14 mouse cellular contexts compared by ENCODE assay signal in the genomic region with DNA sequence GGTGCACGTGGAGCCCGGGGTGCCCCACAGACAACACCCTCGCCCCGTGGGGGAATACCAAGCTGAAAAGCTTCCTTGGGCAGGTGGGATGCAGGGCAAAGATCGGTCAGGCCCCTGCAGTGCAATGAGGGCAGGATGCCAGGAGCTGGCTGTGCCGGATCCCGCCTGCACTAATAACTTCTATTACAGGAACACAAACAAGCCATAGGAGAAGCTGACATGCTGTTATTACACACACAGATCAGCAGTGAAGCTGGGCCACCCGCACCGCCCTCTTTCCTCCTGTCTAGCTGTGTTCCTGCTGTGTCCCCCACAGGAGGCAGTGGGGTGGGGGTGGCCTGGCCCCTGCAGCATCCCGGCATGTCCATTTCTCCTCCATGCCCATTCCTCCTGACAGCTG. TPM values are rescaled to one million over a fixed set of nuclear protein-coding genes. Genes with fewer than 3 reads are reported as not detected.
"Had no signal": no experiment of that assay in that cellular context is flagged by ENCODE, and none has a peak within 500 bp of the region (broad histone marks: within the 10 kb centered on the region; RNA-seq: fewer than 3 reads in every experiment).

No protein-coding gene starts in this region.

- H3K9ac ChIP-seq: kidney, embryonic 15.5 days; limb, embryonic 13.5 days; liver, embryonic 14.5 days; midbrain, embryonic 12.5 days had no signal

- ATAC-seq: midbrain, embryonic 16.5 days had no signal

- H3K27ac ChIP-seq: kidney, embryonic 15.5 days; limb, embryonic 13.5 days; liver, embryonic 14.5 days; midbrain, embryonic 12.5 days; stomach, postnatal 0 days had no signal

- H3K4me3 ChIP-seq: kidney, embryonic 15.5 days; limb, embryonic 13.5 days; midbrain, embryonic 12.5 days had no signal

- H3K9me3 ChIP-seq: kidney, embryonic 15.5 days; limb, embryonic 13.5 days; midbrain, embryonic 12.5 days had no signal

- H3K4me2 ChIP-seq: kidney, embryonic 15.5 days; limb, embryonic 13.5 days; midbrain, embryonic 12.5 days had no signal

- DNase-seq: kidney, adult 2 months; kidney, postnatal 14 days; layer of hippocampus, adult 9-11 months; lung, adult 18-20 months; thymus, postnatal 4 days had no signal

RNA-seq across cellular contexts. Expression of a gene that starts 3.6 kb away (rescaled TPM):
- total RNA-seq: liver, adult 2 months; megakaryocyte-erythroid progenitor cell, adult 5-6 weeks; neutrophil, adult 5-6 weeks had no signal
- polyA plus RNA-seq: liver, adult 2 months; liver, embryonic 14.5 days had no signal

RNA-seq across cellular contexts. Expression of a gene that starts 14.3 kb away (rescaled TPM):
- total RNA-seq: neutrophil, adult 5-6 weeks had no signal
